8 mouse cellular contexts compared by ENCODE assay signal in the genomic region with DNA sequence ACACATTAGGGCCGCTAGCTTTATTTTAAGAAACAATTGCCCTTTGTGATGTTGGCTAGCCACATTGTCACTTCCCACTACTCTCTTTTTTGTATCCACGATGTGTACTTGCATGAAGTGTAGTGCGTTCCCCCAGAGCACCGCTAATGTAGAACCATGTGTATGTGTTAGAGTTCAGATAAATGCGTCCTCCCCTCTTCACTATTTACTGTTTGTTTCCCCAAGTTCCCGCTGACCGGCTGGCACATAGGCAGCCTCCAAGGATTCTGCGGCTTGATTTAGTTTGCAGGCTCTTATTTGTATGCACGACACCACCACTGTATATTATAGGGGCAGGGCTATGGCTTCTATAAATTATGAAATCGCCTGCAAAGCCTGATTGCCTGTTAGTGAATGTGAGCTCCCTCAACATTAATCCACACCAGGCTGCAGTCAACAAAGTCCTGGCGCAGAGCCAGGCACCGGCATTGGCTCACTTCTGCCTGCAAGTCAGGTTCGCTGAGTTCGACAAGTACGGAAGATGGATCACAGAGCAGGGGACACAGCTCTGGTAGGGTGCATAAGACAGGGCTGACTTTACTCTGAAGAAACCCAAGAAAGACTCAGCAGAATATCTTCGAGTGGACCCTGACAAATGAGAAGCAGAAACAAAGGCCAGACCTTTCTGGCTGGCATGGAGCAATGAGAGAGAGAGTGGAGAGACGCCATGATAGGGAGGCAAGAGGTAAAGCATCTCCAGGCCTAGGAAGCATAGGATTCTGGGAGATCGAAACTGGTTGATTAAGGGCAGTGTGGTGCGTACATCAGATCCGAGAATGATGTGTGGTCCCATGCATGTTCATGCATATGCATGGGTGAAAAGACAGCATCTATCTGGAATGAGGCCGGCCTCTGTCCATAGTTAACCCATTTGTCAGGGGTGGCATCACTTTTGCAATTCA.
DNase-seq lines count a peak whose midpoint lies in the region; ATAC-seq lines count a peak whose summit lies in the region.

No protein-coding gene starts in this region.

- peaks cover 4% of the 10 kb centered on the region for H3K4me1 ChIP-seq in hindbrain, embryonic 15.5 days (replicated peaks)
- H3K4me1 ChIP-seq in lung, embryonic 16.5 days (replicated peaks; ENCODE audit: control insufficient read depth, insufficient read depth, low read length): 0 out of 2 replicates have a peak, but pooled peaks cover 3% of the 10 kb centered on the region

- no peaks in the 10 kb centered on the region for H3K9me3 ChIP-seq in hindbrain, embryonic 15.5 days
- H3K9me3 ChIP-seq in lung, embryonic 16.5 days (ENCODE audit: control insufficient read depth, low read length): no peaks in the 10 kb centered on the region

- peak; percentile 85 to 86 for DNase-seq in cerebellum, postnatal 10 days
- no peak for DNase-seq in cerebellum, adult 11-12 months
- DNase-seq in layer of hippocampus, adult 11-12 months (ENCODE audit: low spot score): peak; percentile 28
- no peak for DNase-seq in layer of hippocampus, adult 9-10 months (ENCODE audit: low spot score)
- peak; percentile 13 for DNase-seq in urinary bladder, postnatal 10 days (ENCODE audit: low spot score)
- no peak for DNase-seq in thymus, postnatal 10 days (ENCODE audit: low spot score in 2 of 2)

- H3K36me3 ChIP-seq in hindbrain, embryonic 15.5 days: no peaks in the 10 kb centered on the region
- H3K36me3 ChIP-seq in lung, embryonic 16.5 days (ENCODE audit: control insufficient read depth, insufficient read depth, low read length): no peaks in the 10 kb centered on the region

- H3K9ac ChIP-seq in hindbrain, embryonic 15.5 days: no peak overlapping the region
- no peak overlapping the region for H3K9ac ChIP-seq in lung, embryonic 16.5 days (ENCODE audit: low read length)

- ATAC-seq in hindbrain, embryonic 15.5 days (ENCODE audit: low FRiP score, low read depth): peak; percentile 79
- ATAC-seq in lung, embryonic 16.5 days (ENCODE audit: low read depth): peak; percentile 67; the same call in 1 of the 2 replicates

- H3K4me3 ChIP-seq in hindbrain, embryonic 15.5 days: no peak overlapping the region
- no peak overlapping the region for H3K4me3 ChIP-seq in lung, embryonic 16.5 days (ENCODE audit: low read length)

- H3K27ac ChIP-seq in hindbrain, embryonic 15.5 days (replicated peaks): peak overlapping the region; percentile 46
- no peak overlapping the region for H3K27ac ChIP-seq in lung, embryonic 16.5 days (ENCODE audit: low read length)

- H3K4me2 ChIP-seq in hindbrain, embryonic 15.5 days: peak overlapping the region; percentile 15; the same call in 1 of the 2 replicates
- H3K4me2 ChIP-seq in lung, embryonic 16.5 days (ENCODE audit: low read depth, low read length): peak overlapping the region; percentile 11; the same call in 1 of the 2 replicates

- no peaks in the 10 kb centered on the region for H3K27me3 ChIP-seq in hindbrain, embryonic 15.5 days
- H3K27me3 ChIP-seq in lung, embryonic 16.5 days (ENCODE audit: control insufficient read depth, insufficient read depth, low read depth, low read length): no peaks in the 10 kb centered on the region

- WGBS in hindbrain, embryonic 15.5 days: 45% methylated on average over 21 of the region's 21 CpGs
- WGBS in lung, embryonic 16.5 days: 57% methylated on average over 21 of the region's 21 CpGs

Comparison
In these comparisons a context has a peak if more than half of its experiments do, and no peak if none do; other contexts are left out.
1. DNase-seq: peak in cerebellum, postnatal 10 days (2 of 2), layer of hippocampus, adult 11-12 months (single experiment) and urinary bladder, postnatal 10 days (single experiment); none in cerebellum, adult 11-12 months (single experiment), layer of hippocampus, adult 9-10 months (single experiment) and thymus, postnatal 10 days (0 of 2).